Mouse (Mus musculus) kidney, postnatal 4 days (tissue): ENCODE measurements around the gene Apln.

Source experiments
- DNase-seq, 2 experiments: peaks; one replicate each; pipeline ENCODE4 v3.0.0; 2021; ENCODE audit warnings: mixed read lengths in 2 of 2

Gene Apln

GRCm38 (mm10) chrX:48034144-48035113 lies at the start of gene Apln:
Gene Apln, minus strand, starts transcription at chrX:48034853.
- DNase-seq, result peak; percentile 71 to 77

GRCm38 (mm10) chrX:48082364-48082763 lies 47.7 kb upstream of the Apln start:
- DNase-seq, result no peak

- DNase-seq, result no peak
Measured at GRCm38 (mm10) chrX:48076806-48077425, 42.3 kb upstream of the Apln start.

- DNase-seq, result peak in 1 of 2 experiments; percentile 15
Measured at GRCm38 (mm10) chrX:48074691-48075090, 40.0 kb upstream of the Apln start.

- DNase-seq, result no peak
Measured at GRCm38 (mm10) chrX:48072401-48072800, 37.7 kb upstream of the Apln start.

GRCm38 (mm10) chrX:48071961-48072360 lies 37.3 kb upstream of the Apln start:
- DNase-seq, result no peak

GRCm38 (mm10) chrX:48066891-48067290 lies 32.2 kb upstream of the Apln start:
- no peak for DNase-seq

GRCm38 (mm10) chrX:48064166-48064853 lies 29.7 kb upstream of the Apln start:
- DNase-seq, result peak in 1 of 2 experiments; percentile 14

- no peak for DNase-seq
Measured at GRCm38 (mm10) chrX:48062481-48062880, 27.8 kb upstream of the Apln start.

- DNase-seq, result peak; percentile 43 to 72
Measured at GRCm38 (mm10) chrX:48054186-48055015, 19.7 kb upstream of the Apln start.

GRCm38 (mm10) chrX:48053743-48054142 lies 19.1 kb upstream of the Apln start:
- DNase-seq, result no peak

- no peak for DNase-seq
Measured at GRCm38 (mm10) chrX:48046315-48046714, 11.7 kb upstream of the Apln start.

- DNase-seq, result no peak
Measured at GRCm38 (mm10) chrX:48044261-48044660, 9.6 kb upstream of the Apln start.

- no peak for DNase-seq
Measured at GRCm38 (mm10) chrX:48042748-48043147, 8.1 kb upstream of the Apln start.

- no peak for DNase-seq
Measured at GRCm38 (mm10) chrX:48040379-48040778, 5.7 kb upstream of the Apln start.

- peak; percentile 22 to 40 for DNase-seq
Measured at GRCm38 (mm10) chrX:48033766-48034143, 898 bp downstream of the Apln start.

GRCm38 (mm10) chrX:48033024-48033423 lies 1.6 kb downstream of the Apln start:
- DNase-seq, result peak in 1 of 2 experiments; percentile 22

- peak in 1 of 2 experiments; percentile 43 for DNase-seq
Measured at GRCm38 (mm10) chrX:48031866-48032265, 2.8 kb downstream of the Apln start.

GRCm38 (mm10) chrX:48030593-48030992 lies 4.1 kb downstream of the Apln start:
- no peak for DNase-seq

GRCm38 (mm10) chrX:48022811-48023210 lies 11.8 kb downstream of the Apln start:
- no peak for DNase-seq

GRCm38 (mm10) chrX:48019940-48020339 lies 14.7 kb downstream of the Apln start:
- DNase-seq, result peak; percentile 82 to 84

- peak in 1 of 2 experiments; percentile 13 for DNase-seq
Measured at GRCm38 (mm10) chrX:48019359-48019758, 15.3 kb downstream of the Apln start.
